Mouse (Mus musculus) heart, postnatal 0 days (tissue): ENCODE data around the gene Olfr1416. TPM values are rescaled to one million over a fixed set of nuclear protein-coding genes. Genes with fewer than 3 reads are reported as not detected.

ENCODE experiments used
- ATAC-seq: fragments of 200-750 bp; cut with Nextera tagmentation; 2 replicates; pipeline ENCODE4 v1.8.0; 2017; ENCODE audit warnings: low read depth, moderate number of reproducible peaks, moderate library complexity; ENCODE audit not compliant: insufficient read depth
- DNase-seq: peaks from one replicate; pipeline ENCODE4 v3.0.0-alpha.2; 2016; ENCODE audit warnings: low spot score
- H3K27ac ChIP-seq: fragments of 300-500 bp; sonication (generic); 2 replicates; pipeline ENCODE4 v1.5.1; 2014; ENCODE audit warnings: low read depth, mild to moderate bottlenecking
- H3K27me3 ChIP-seq: fragments of 300-500 bp; sonication (generic); 2 replicates; pipeline ENCODE4 v1.6.1; 2014; ENCODE audit warnings: low read length, mixed read lengths; ENCODE audit not compliant: control insufficient read depth, insufficient read depth
- H3K36me3 ChIP-seq: fragments of 300-500 bp; sonication (generic); replicated peaks from 2 replicates; pipeline ENCODE4 v1.6.1; 2014; ENCODE audit warnings: low read length, mixed read lengths; ENCODE audit not compliant: control insufficient read depth, insufficient read depth
- H3K4me1 ChIP-seq: fragments of 300-500 bp; sonication (generic); 2 replicates; pipeline ENCODE4 v1.6.1; 2014; ENCODE audit warnings: antibody characterized with exemption; ENCODE audit not compliant: control insufficient read depth, insufficient read depth
- H3K4me2 ChIP-seq: fragments of 300-500 bp; sonication (generic); 2 replicates; pipeline ENCODE4 v1.6.1; 2014; ENCODE audit warnings: low read depth, mild to moderate bottlenecking, low read length, moderate library complexity
- H3K4me3 ChIP-seq: fragments of 300-500 bp; sonication (generic); 2 replicates; pipeline ENCODE4 v1.5.1; 2014; ENCODE audit warnings: low read depth, low read length
- H3K9ac ChIP-seq: fragments of 300-500 bp; sonication (generic); replicated peaks from 2 replicates; pipeline ENCODE4 v1.6.1; 2014; ENCODE audit warnings: low read depth, low read length, mixed read lengths
- H3K9me3 ChIP-seq: fragments of 300-500 bp; sonication (generic); replicated peaks from 2 replicates; pipeline ENCODE4 v1.6.1; 2016; ENCODE audit warnings: low read length; ENCODE audit not compliant: control insufficient read depth
- CTCF ChIP-seq: IDR thresholded peaks from 2 replicates; pipeline ENCODE4 v1.5.1; 2016; ENCODE audit warnings: antibody characterized with exemption, control low read depth, low read depth
- EP300 ChIP-seq: IDR thresholded peaks from 2 replicates; pipeline ENCODE4 v1.6.1; 2016; ENCODE audit warnings: antibody characterized with exemption, low read depth
- WGBS: fragments of 180-500 bp; shearing (Covaris S2); extraction: QIAGEN DNeasy Blood & Tissue Kit; methylation state at CpG from one replicate; pipeline ENCODE4 v1.1.7; 2014; 5-methylcytosine and 5-hydroxymethylcytosine counted together
- polyA plus RNA-seq: library from polyadenylated mRNA; unstranded; fragments of >200 nt; fragmentation: Nextera tagmentation; extraction: Ambion mirVana; gene quantifications from 2 replicates; pipeline ENCODE4 v1.2.1, GENCODE M21; 2015
- total RNA-seq: library from RNA; depleted of rRNA; stranded (reverse); fragments of >200 nt; gene quantifications from 2 replicates; pipeline ENCODE4 v1.2.3, GENCODE M21; 2014; ENCODE audit warnings: low replicate concordance

The Olfr1416 gene
- total and polyA plus RNA-seq, 2 experiments from 2014 or later, result not detected

DNA sequence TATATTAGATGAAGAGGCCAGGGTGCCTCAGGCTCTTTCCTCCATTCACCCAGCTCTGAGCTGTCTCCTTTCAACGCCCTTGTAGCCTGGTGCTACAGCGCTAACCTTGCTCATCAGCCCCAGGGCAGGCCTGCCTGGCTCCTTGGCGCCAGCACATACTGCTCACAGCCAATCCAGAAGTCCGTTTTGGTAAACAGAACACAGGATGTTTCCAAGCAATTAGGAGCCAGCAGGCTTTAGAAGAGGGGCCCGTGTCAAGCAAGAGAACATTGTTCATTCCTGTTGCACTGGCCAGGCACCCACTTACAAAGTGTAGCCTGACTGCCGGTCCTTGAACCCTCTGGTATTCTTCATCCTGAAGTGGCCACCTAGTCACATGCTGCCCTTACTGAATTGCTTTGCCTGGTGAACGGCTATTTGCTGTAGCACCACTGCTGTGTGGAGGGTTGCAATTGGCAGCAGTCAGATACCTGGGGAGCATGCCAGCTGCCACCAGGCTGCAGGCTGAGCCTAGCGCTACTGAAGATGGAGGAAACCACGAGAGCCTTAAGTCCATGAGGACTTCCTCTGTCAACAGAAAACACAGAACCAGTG lies 47.1 kb downstream of the Olfr1416 start:
- WGBS, result 22% methylated on average over 9 of the region's 9 CpGs
- DNase-seq (peak; percentile 83), ATAC-seq (peak; percentile 88)
- TF ChIP-seq EP300 (no peak), CTCF (no peak)
- Histone ChIP-seq H3K36me3 (peaks cover 38% of the 10 kb centered on the region), H3K27me3 (no peaks in the 10 kb centered on the region), H3K9me3 (no peaks in the 10 kb centered on the region), H3K4me3 (no peak overlapping the region), H3K9ac (no peak overlapping the region), H3K4me2 (no peak overlapping the region), H3K4me1 (peaks cover 24% of the 10 kb centered on the region), H3K27ac (peak overlapping the region; percentile 75)

DNA sequence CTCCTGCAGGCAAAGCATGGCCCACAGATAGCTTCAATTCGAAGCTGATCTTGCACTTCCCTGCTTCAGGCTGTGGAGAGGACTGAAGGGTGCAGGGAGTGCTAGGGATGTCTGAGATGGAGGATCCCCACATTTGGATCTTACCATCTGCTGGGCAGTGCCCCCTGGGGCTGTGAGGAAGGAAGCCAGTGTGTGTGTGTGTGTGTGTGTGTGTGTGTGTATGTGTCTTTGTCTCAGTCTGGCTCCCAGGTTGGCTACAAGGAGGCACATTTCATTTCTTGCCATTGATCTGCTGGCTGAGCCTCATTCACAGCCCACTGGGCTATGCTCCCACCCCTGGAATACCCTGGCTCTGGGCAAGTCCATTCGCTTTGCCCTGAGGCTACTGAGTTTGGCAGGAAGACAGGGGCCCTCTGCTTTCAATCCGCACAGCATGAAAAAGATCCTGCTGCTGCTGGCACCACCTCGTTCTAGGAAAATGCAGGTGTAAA lies 48.0 kb downstream of the Olfr1416 start:
- Histone ChIP-seq H3K36me3 (peaks cover 29% of the 10 kb centered on the region), H3K4me2 (no peak overlapping the region), H3K9me3 (no peaks in the 10 kb centered on the region), H3K27me3 (no peaks in the 10 kb centered on the region), H3K4me1 (peaks cover 24% of the 10 kb centered on the region), H3K4me3 (no peak overlapping the region), H3K9ac (no peak overlapping the region; the same call in 1 of the 2 replicates), H3K27ac (peak overlapping the region; percentile 75)
- ATAC-seq (no peak), DNase-seq (no peak)
- WGBS, result 61% methylated on average over 4 of the region's 4 CpGs
- no peak for TF ChIP-seq CTCF
- TF ChIP-seq EP300, result no peak

GRCm38 (mm10) chr1:92434986-92435385 lies 49.9 kb downstream of the Olfr1416 start:
- H3K9ac ChIP-seq, result no peak overlapping the region
- WGBS, result 75% methylated on average over 1 of the region's 1 CpGs
- ATAC-seq (no peak), DNase-seq (no peak)
- TF ChIP-seq EP300, result no peak
- no peak for TF ChIP-seq CTCF
- H3K4me1 ChIP-seq, result peaks cover 24% of the 10 kb centered on the region
- no peak overlapping the region for H3K27ac ChIP-seq
- peaks cover 13% of the 10 kb centered on the region for H3K36me3 ChIP-seq
- no peaks in the 10 kb centered on the region for H3K27me3 ChIP-seq
- no peak overlapping the region for H3K4me2 ChIP-seq
- H3K9me3 ChIP-seq, result no peaks in the 10 kb centered on the region
- no peak overlapping the region for H3K4me3 ChIP-seq

- H3K27me3 ChIP-seq, result no peaks in the 10 kb centered on the region
- DNase-seq, result no peak
- TF ChIP-seq CTCF (no peak), EP300 (no peak)
- H3K4me2 ChIP-seq, result no peak overlapping the region
- H3K27ac ChIP-seq, result no peak overlapping the region
- WGBS, result 78% methylated on average over 9 of the region's 9 CpGs
- H3K9ac ChIP-seq, result no peak overlapping the region
- H3K4me1 ChIP-seq, result peaks cover 14% of the 10 kb centered on the region
- H3K36me3 ChIP-seq, result no peaks in the 10 kb centered on the region
- H3K4me3 ChIP-seq, result no peak overlapping the region
- no peaks in the 10 kb centered on the region for H3K9me3 ChIP-seq
- no peak for ATAC-seq
Observed at GRCm38 (mm10) chr1:92432791-92433190, 52.1 kb downstream of the Olfr1416 start.

DNA sequence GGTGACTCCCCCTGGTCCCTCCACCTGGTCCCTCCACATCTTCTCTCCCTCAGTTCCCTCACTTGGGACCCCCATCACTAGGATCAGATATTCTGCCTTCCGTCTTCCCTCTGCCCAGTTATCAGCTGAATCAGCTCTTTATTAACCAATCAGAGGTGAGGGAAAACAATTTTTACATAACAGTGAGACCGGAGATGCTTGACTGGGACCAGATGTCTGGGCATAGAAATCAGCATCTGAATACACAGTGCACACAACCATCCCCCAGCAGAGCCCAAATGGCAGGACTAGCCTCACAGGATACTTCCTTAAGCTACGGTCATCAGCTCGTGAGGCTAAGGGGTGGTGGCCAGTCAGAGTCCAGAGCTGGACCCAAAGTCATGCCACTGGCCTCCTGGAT lies 52.8 kb downstream of the Olfr1416 start:
- H3K4me3 ChIP-seq, result no peak overlapping the region
- peaks cover 7% of the 10 kb centered on the region for H3K4me1 ChIP-seq
- ATAC-seq (no peak), DNase-seq (no peak)
- H3K27ac ChIP-seq, result no peak overlapping the region
- TF ChIP-seq CTCF, result no peak
- no peak for TF ChIP-seq EP300
- H3K36me3 ChIP-seq, result no peaks in the 10 kb centered on the region
- no peak overlapping the region for H3K4me2 ChIP-seq
- no peak overlapping the region for H3K9ac ChIP-seq
- WGBS, result 71% methylated on average over 4 of the region's 4 CpGs
- H3K9me3 ChIP-seq, result no peaks in the 10 kb centered on the region
- H3K27me3 ChIP-seq, result no peaks in the 10 kb centered on the region

GRCm38 (mm10) chr1:92431420-92431819 lies 53.5 kb downstream of the Olfr1416 start:
- 0 out of 2 replicates have a peak, but pooled peaks cover under 1% of the 10 kb centered on the region for H3K4me1 ChIP-seq
- no peak overlapping the region for H3K9ac ChIP-seq
- TF ChIP-seq EP300 (no peak), CTCF (no peak)
- H3K4me3 ChIP-seq, result no peak overlapping the region
- H3K27me3 ChIP-seq, result no peaks in the 10 kb centered on the region
- no peaks in the 10 kb centered on the region for H3K9me3 ChIP-seq
- DNase-seq (no peak), ATAC-seq (no peak)
- H3K27ac ChIP-seq, result no peak overlapping the region
- H3K36me3 ChIP-seq, result no peaks in the 10 kb centered on the region
- WGBS, result 81% methylated on average over 3 of the region's 3 CpGs
- H3K4me2 ChIP-seq, result no peak overlapping the region
